Mouse (Mus musculus): ENCODE data around the gene Kremen2. TPM values are rescaled to one million over a fixed set of nuclear protein-coding genes. Genes with fewer than 3 reads are reported as not detected.

Gene Kremen2
- polyA plus RNA-seq, 1 experiment = 0.21 TPM

- TF ChIP-seq GATA1 (IDR thresholded peaks at IDR 0.05; ENCODE audit: low read length) = no peak
Measured at GRCm38 (mm10) chr17:23771284-23772218, 25.9 kb upstream of the Kremen2 start, which contains the start of gene Flywch1. Gene Flywch1, minus strand, starts transcription at chr17:23771602.

GRCm38 (mm10) chr17:23770896-23771283, 25.3 kb upstream of the Kremen2 start:
- no peak for TF ChIP-seq GATA1 (IDR thresholded peaks at IDR 0.05; ENCODE audit: low read length)

GRCm38 (mm10) chr17:23770493-23770892, 24.9 kb upstream of the Kremen2 start:
- TF ChIP-seq GATA1 (IDR thresholded peaks at IDR 0.05; ENCODE audit: low read length) = no peak

GRCm38 (mm10) chr17:23762976-23763375, 17.3 kb upstream of the Kremen2 start:
- TF ChIP-seq GATA1 (IDR thresholded peaks at IDR 0.05; ENCODE audit: low read length) = no peak

GRCm38 (mm10) chr17:23761155-23761554, 15.5 kb upstream of the Kremen2 start:
- no peak for TF ChIP-seq GATA1 (IDR thresholded peaks at IDR 0.05; ENCODE audit: low read length)

GRCm38 (mm10) chr17:23760231-23760630, 14.6 kb upstream of the Kremen2 start:
- TF ChIP-seq GATA1 (IDR thresholded peaks at IDR 0.05; ENCODE audit: low read length) = no peak

- TF ChIP-seq GATA1 (IDR thresholded peaks at IDR 0.05; ENCODE audit: low read length) = no peak
Measured at GRCm38 (mm10) chr17:23758801-23759200, 13.2 kb upstream of the Kremen2 start.

- no peak for TF ChIP-seq GATA1 (IDR thresholded peaks at IDR 0.05; ENCODE audit: low read length)
Measured at GRCm38 (mm10) chr17:23757581-23757980, 11.9 kb upstream of the Kremen2 start.

- no peak for TF ChIP-seq GATA1 (IDR thresholded peaks at IDR 0.05; ENCODE audit: low read length)
Measured at GRCm38 (mm10) chr17:23755689-23756088, 10.1 kb upstream of the Kremen2 start.

GRCm38 (mm10) chr17:23749400-23750191, 4.0 kb upstream of the Kremen2 start:
- TF ChIP-seq GATA1 (IDR thresholded peaks at IDR 0.05; ENCODE audit: low read length) = no peak

GRCm38 (mm10) chr17:23748631-23749391, 3.2 kb upstream of the Kremen2 start:
- no peak for TF ChIP-seq GATA1 (IDR thresholded peaks at IDR 0.05; ENCODE audit: low read length)

- TF ChIP-seq GATA1 (IDR thresholded peaks at IDR 0.05; ENCODE audit: low read length) = no peak
Measured at GRCm38 (mm10) chr17:23748026-23748425, 2.4 kb upstream of the Kremen2 start.

GRCm38 (mm10) chr17:23747471-23747870, 1.8 kb upstream of the Kremen2 start:
- TF ChIP-seq GATA1 (IDR thresholded peaks at IDR 0.05; ENCODE audit: low read length) = no peak

GRCm38 (mm10) chr17:23746767-23747166, 1.1 kb upstream of the Kremen2 start:
- no peak for TF ChIP-seq GATA1 (IDR thresholded peaks at IDR 0.05; ENCODE audit: low read length)

- no peak for TF ChIP-seq GATA1 (IDR thresholded peaks at IDR 0.05; ENCODE audit: low read length)
Measured at GRCm38 (mm10) chr17:23746311-23746710, 678 bp upstream of the Kremen2 start.

Measured in G1E-ER4 (cell line).